Mouse (Mus musculus): ENCODE results near the gene Atl2. TPM values are rescaled to one million over a fixed set of nuclear protein-coding genes. Genes with fewer than 3 reads are reported as not detected.

The Atl2 gene
- total RNA-seq, 2 experiments from 2014 or later = 52.9 to 113 TPM

- DNase-seq = no peak
Measured at GRCm38 (mm10) chr17:79898156-79898746, 2.3 kb upstream of the Atl2 start.

DNA sequence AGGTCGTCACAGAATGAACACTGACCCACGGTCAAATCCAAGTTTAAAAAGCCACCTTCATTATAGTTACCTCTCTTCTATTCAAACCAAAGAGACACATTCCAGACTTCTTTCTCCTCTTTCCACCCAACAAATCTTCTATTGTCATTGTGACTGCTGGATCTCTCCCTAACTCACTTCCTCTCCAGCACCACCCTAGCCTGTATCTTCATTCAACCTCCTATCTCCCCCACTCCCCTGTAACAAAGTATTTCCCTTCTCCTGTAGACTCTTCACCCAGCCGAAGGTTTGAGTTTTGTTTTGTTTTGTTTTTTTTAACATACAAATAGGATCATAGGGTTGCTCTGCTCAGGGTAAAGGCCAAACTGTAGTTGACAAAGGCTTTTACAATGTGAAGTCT, 1.7 kb upstream of the Atl2 start:
- DNase-seq = no peak

DNA sequence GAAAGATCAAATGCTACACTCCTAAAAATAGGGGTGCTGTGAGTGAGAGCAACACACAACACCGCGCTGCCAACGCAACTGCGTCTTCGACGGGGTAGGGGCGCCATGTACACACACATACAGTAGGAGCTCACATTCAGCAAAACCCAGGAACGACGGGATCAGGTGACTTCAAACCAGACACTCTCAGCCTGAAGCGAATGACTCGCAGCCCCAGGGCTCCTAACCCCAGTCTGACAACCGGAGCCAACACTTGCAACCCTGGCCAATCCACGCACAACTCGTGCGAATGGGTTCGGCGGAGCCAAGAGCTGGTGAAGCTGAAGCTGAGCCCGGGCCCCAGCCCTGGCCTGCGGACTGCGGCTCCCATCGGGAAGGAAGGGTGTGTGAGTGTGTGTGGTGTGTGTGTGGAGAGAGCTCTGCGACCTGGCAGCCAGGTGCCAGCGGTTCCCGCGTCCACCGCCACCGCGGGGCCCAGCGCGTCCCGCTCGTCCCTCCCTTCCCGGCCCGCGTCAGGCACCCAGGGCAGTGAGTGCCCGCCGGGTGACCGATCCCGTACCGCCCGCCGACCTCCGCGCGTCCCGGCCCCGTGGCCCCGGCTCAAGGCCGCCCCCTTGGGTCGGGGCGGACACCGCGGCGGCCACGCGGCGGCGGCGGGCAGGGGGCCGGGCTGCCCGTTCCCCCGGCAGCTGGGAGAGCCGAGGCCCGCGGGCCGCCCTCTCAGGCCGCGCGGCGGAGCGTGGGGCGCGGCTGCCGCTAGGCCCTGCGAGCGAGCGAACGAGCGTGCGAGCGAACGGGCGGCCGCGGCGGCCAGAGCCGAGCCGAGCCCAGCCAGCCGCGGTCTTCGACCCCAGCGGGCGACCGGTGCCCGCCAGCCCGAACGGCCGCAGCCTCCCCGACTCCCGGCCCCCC, 696 bp downstream of the Atl2 start:
- peak; percentile 72 to 76 for DNase-seq

- DNase-seq = no peak
Measured at GRCm38 (mm10) chr17:79894054-79894453, 1.9 kb downstream of the Atl2 start.

GRCm38 (mm10) chr17:79891944-79892343, 4.0 kb downstream of the Atl2 start:
- peak in 1 of 2 experiments; percentile 74 for DNase-seq

DNA sequence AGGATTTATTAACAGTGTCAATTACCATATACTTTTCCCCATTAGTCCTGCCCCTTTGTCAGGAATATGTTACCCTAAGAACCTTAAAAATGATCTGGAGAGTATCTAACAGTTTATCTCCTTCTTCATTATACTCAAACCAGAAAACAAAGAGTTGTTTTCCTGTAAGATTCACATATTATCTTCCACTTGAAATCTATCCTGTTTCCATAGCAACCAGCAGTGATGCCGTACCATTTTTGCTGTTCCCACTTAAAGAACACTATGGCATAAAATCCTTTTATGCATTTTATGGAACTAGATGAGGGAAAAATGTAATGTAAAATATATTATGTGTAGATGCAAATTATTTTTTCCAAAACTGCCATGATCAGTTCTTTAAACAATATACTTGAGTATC, 8.0 kb downstream of the Atl2 start:
- DNase-seq = no peak

GRCm38 (mm10) chr17:79883198-79883597, 12.7 kb downstream of the Atl2 start:
- DNase-seq = no peak

DNA sequence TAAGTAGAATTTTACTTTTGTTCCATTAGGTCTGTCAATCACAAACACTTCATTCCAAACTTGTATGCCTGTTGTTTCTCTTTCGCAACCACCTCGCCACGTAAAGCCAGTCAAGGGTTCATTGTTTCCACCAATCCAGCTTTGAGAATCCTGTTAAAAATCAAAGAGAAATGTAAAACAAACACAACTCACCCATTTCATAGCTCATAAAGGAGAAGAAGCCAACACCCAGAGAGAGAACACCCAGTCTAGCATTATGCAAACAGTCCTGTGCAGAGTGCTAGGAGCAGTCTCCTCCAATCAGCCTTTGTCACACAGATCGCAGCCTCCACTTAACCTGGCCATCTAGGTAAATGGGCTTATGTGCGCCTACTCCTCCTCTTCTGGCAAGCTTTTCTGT, 30.9 kb downstream of the Atl2 start:
- DNase-seq = no peak

DNA sequence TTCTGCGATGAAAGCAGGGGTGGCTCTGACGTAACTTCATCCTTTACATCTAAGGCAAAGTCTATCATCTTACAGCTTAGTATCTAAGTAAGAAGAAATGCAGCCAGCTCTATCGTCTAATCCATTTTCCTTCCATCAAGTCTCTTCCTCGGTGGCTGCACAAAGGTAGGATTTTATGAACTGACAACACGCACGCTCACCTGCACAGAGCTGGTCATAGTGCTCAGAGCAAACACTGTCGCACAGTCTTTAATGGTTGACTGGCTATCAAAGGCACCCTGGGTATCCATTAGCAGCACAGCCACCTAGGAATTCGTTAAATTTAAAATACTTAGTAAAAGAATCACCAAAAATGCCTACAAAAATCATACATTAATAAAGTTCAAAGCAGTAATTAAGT, 31.4 kb downstream of the Atl2 start:
- DNase-seq = no peak

DNA sequence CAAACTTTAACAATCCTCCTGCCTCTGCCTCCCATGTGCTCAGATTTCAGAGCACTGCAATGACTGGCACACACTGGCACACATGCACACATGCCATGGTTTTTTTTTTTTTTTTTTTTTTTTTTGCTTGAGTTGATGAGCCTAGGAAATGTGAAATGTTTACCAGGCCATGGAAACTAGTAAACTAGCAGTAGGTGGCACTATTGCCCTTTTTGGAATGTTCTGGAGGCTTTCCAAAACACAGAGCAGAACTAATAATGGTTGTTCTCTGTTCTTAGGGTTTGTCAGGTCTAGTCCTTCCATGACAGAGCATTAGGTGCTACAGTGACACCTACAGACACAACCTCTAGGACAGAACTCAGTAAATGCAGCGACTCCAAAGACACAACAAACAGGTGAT, 33.9 kb downstream of the Atl2 start:
- peak; percentile 25 to 36 for DNase-seq

- no peak for DNase-seq
Measured at GRCm38 (mm10) chr17:79855533-79855932, 40.4 kb downstream of the Atl2 start.

GRCm38 (mm10) chr17:79848385-79848784, 47.5 kb downstream of the Atl2 start:
- DNase-seq = no peak

- DNase-seq = no peak
Measured at GRCm38 (mm10) chr17:79846182-79846581, 49.7 kb downstream of the Atl2 start.

GRCm38 (mm10) chr17:79845695-79846094, 50.2 kb downstream of the Atl2 start:
- DNase-seq = no peak

DNA sequence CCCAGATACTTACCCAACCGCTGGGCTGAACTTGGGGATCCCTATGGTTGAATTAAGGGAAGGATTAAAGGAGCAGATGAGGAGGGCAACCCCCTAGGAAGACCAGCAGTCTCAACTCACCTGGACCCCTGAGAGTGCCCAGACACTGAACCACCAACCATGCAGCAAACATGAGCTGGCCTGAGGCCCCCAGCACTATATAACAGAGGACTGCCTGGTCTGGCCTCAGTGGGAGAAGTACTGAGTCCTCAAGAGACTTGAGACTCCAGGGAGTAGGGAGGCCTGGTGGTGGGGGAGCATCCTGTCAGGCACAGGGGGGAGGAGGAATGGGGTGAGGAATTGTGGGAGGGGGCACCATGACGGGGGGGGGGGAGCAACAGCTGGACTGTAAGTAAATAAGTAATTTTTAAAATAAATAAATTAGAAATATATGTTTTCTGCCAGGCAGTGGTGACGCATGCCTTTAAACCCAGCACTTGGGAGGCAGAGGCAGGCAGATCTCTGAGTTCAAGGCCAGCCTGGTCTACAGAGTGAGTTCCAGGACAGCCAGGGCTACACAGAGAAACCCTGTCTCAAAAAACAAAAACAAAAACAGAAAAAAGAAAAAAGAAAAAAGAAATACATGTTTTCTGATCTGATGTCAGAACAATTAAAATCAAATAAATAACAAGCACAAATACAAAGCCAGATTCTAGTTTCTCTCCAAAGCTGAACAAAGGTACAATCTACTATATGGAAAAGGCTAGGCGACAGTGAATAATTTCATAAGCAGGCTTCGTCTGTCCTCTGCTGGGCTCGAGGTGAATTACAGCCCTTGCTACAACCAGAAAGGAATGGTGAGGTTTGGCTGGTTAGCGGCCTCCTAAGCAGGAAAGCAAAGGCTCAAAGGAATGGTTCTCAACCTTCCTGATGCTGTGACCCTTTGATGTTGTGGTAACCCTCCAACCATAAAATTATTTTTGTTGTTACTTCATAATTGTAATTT, 55.4 kb downstream of the Atl2 start:
- DNase-seq = peak; percentile 75 to 81

GRCm38 (mm10) chr17:79836978-79837377, 58.9 kb downstream of the Atl2 start:
- DNase-seq = peak; percentile 6 to 13

GRCm38 (mm10) chr17:79835714-79836373, 60.1 kb downstream of the Atl2 start:
- no peak for DNase-seq

DNA sequence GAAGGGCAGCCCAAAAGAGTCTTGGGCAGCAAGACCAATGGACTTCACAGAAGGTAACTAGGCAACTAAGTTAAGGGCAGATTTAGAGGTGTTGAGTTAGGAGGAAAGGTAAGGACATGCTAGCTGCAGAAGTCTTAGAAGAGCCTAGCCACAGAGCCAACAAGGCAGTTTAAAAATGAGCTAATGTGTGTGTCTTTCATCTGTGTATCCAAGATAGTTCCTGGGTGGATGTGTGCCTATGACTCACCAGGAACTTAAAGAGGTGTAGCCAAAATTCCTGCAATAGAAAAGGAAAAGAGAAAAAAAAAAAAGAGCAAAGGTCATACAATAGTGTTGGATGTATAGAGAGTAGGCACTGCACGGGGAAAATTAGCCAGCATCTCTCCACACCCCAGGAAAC, 63.6 kb downstream of the Atl2 start:
- no peak for DNase-seq

DNA sequence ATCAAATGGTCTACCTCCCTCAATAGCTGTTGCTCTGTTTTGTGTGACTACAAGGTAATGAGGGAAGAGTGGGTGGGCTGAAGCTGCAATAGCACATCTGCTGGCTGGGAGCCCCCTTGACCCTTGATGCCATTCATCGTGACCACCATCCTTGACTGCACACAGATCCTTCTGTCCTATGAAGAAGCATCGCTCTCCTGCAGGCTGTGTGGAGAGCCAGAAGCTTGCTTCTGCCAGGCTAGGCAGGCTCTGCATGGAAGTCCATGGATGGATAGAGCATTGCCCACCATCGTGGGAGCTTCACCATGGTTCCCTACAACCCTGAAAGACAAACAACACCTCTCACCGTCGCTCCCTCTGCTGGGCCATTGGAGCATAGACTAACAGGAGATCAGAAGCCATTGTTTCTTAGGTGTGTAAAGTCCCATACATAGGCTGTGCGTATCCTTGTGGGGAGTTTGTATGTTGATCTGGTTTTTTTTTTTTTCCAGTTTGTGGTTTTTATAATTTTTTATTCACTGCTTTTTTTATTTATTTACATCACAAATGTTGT, 69.4 kb downstream of the Atl2 start:
- DNase-seq = no peak

DNA sequence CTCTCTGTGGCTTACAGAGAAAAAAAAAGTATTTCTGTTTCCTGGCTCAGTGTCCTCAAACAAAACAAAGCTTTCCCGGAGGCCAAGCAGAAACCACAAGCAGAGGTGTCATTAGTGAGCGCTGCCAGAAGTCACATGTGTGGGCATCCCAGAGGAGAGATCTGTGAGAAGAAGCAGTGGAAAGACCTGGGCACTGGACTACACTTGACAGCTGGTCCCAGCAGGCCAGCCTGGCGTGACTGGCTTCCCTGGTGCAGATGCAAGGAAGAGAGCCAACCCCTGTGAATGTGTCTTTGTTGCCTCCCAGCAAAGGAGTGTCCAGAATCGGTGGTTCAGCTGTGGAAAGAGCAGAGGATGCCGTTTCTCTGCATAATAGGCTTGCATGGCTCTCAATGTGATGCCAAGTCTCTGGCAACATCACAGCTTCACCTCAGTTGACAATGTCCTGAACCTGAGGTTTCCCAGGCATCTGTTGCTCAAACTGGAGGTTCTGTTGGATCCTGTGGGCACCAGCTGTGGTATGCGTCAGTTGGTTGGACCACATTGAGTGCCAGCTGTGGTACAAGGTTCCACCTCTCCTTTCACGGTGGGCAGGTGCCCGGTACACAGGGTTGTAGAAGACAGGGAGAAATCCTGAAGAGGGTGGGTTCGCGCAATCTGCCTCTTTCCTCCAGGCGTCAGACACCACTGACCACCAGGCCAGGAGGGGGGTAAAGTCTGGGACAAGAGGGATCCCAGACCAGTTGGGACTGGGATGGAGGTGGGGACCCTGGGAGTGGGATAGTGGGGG, 70.5 kb downstream of the Atl2 start:
- peak in 1 of 2 experiments; percentile 10 for DNase-seq

GRCm38 (mm10) chr17:79824406-79824805, 71.5 kb downstream of the Atl2 start:
- DNase-seq = no peak
